Mouse (Mus musculus) left cerebral cortex, adult 11 months (tissue): ENCODE results near the gene Pdxdc1.
"Not testable (repeated sequence)": the region's sequence is repeated elsewhere in the genome, so short reads cannot be mapped to it uniquely, and the experiment has no call there.

Source experiments
- DNase-seq: peaks from one replicate; pipeline ENCODE4 v3.0.0; 2022; ENCODE audit warnings: low spot score

The Pdxdc1 gene

DNA sequence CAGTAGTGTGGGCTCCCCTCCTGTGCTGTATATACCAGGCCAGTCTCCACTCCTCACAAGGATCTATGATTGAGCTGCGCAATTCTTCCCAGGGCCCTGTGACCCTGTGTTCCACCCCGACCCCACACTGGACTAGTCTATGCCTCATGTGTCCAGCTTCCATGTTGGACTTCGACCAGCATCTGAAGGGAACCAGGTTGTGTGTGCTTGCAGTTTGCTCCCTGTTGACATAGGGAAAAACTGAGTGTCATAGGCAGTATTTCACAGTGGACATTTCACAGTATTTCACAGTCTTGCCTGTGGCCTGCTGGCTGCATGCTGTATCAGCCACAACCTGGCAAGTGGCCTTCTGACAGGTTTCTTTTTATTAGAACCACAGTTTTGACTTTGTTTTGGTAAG is 89.7 kb downstream of the Pdxdc1 start:
- DNase-seq, result no peak

- no peak for DNase-seq
Measured at GRCm38 (mm10) chr16:13812152-13812551, 90.8 kb downstream of the Pdxdc1 start.

DNA sequence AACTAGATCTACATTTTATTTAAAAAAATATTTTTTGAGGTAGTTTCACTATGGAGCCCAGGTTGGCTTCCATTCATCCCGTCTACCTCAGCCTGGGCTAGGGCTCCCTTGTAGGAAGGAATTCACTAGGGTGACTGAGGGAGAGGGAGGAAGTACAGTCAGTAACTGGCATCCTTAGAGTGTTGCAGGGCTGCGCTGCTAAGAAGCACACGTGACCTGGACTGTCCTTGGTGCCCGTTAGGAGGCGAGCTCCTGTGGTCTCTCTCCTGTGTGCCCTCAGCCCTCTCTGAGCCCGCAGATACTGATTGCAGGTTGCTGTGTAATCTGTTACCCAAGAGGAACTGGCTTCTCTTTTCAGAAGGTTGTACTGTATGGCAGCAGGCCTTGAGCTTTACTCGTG is 94.5 kb downstream of the Pdxdc1 start:
- no peak for DNase-seq

- no peak for DNase-seq
Measured at GRCm38 (mm10) chr16:13807616-13808015, 95.3 kb downstream of the Pdxdc1 start.

DNA sequence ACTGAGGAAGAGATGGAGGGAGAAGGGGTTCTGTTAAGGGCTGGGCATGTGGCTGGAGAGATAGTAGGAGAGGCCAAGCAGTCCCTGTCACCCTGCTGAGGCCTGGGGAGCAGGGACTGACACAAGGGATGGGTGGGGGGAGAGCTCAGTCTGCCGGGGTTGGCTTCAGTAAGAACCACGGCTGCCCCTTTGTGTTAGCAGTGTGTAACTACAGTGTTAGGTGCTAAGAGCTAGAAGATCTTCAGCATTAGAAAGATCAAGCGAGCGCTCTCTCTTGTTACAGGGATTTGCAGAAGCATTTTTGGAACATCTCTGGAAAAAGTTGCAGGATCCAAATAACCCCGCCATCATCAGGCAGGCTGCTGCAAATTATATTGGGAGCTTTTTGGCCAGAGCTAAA is 98.3 kb downstream of the Pdxdc1 start:
- DNase-seq, result no peak

- no peak for DNase-seq
Measured at GRCm38 (mm10) chr16:13801231-13801630, 101.7 kb downstream of the Pdxdc1 start.

GRCm38 (mm10) chr16:13796746-13797175 is 106.2 kb downstream of the Pdxdc1 start:
- DNase-seq, result no peak

DNA sequence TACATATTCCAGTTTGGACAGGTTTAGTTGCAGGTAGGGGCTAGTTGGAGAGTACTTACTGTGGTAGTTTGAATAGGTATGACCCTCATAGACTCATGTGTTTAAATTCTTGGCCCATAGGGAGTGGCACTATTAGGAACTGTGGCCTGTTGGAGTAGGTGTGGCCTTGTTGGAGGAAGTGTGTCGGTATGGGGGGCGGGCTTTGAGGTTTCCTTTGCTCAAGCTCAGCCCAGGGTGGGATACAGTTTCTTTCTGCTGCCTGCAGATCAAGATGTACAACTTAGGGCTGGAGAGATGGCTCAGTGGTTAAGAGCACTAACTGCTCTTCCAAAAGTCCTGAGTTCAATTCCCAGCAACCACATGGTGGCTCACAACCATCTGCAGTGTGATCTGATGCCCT is 109.5 kb downstream of the Pdxdc1 start:
- DNase-seq, result not testable (repeated sequence)

- no peak for DNase-seq
Measured at GRCm38 (mm10) chr16:13785932-13786331, 117.0 kb downstream of the Pdxdc1 start.
